Mouse (Mus musculus): ENCODE measurements around the gene Unc93a. TPM values are rescaled to one million over a fixed set of nuclear protein-coding genes. Genes with fewer than 3 reads are reported as not detected.
"Not testable (repeated sequence)": the region's sequence is repeated elsewhere in the genome, so short reads cannot be mapped to it uniquely, and the experiment has no call there.

Gene Unc93a
- not detected for total RNA-seq (2021)
- long read RNA-seq, experiment 1 = 0 reads
- long read RNA-seq, experiment 2 = 0 reads

- not testable (repeated sequence) for DNase-seq
Observed at GRCm38 (mm10) chr17:13131710-13132109, at the start of gene Unc93a. TSS of gene Unc93a (minus strand) at chr17:13131810.

DNA sequence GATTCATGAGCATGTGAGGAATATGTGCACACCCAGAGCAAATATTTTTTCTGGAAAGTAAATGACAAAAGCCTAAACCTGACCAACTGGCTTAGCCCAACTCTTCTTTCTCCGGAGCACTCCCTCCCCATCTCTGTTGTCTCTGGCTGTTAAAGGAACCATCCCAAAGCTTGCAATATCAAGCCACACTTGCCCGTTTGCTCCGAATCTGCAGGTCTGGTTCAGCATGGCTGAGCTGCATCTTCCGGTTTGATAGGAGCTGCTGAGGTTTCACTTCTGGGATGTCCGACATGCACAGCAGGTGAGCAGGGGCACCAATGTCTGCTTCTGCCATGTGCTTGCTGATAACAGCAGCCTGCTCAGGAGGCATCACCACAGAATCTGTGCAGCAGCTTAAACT, 48.9 kb upstream of the Unc93a start:
- DNase-seq = not testable (repeated sequence)

- DNase-seq = not testable (repeated sequence)
Observed at GRCm38 (mm10) chr17:13179021-13179420, 47.4 kb upstream of the Unc93a start.

GRCm38 (mm10) chr17:13177796-13178195, 46.2 kb upstream of the Unc93a start:
- not testable (repeated sequence) for DNase-seq

DNA sequence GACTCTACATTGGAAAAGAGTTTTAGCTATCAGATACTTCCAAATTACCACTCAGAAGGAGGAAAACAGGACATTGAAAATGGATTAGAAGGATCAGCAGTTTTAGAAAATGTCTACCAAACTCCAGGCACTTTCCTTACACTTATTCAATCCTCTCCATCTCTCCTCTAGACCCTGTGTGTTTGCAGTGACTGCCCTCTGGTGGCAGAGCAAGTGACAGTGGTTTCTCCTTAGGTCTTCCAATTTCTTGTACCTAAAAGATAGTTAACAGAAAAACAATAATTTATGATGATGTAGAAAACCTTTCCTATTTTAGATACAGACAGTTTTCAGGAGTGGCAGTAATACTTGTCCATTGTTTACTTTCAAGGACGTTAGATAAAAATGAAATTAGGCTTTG, 44.0 kb upstream of the Unc93a start:
- not testable (repeated sequence) for DNase-seq

- not testable (repeated sequence) for DNase-seq
Observed at GRCm38 (mm10) chr17:13174029-13174428, 42.4 kb upstream of the Unc93a start.

- not testable (repeated sequence) for DNase-seq
Observed at GRCm38 (mm10) chr17:13173578-13173977, 42.0 kb upstream of the Unc93a start.

GRCm38 (mm10) chr17:13146128-13146527, 14.5 kb upstream of the Unc93a start:
- DNase-seq = not testable (repeated sequence)

- not testable (repeated sequence) for DNase-seq
Observed at GRCm38 (mm10) chr17:13144580-13145215, 13.1 kb upstream of the Unc93a start.

GRCm38 (mm10) chr17:13142665-13143064, 11.1 kb upstream of the Unc93a start:
- DNase-seq = not testable (repeated sequence)

DNA sequence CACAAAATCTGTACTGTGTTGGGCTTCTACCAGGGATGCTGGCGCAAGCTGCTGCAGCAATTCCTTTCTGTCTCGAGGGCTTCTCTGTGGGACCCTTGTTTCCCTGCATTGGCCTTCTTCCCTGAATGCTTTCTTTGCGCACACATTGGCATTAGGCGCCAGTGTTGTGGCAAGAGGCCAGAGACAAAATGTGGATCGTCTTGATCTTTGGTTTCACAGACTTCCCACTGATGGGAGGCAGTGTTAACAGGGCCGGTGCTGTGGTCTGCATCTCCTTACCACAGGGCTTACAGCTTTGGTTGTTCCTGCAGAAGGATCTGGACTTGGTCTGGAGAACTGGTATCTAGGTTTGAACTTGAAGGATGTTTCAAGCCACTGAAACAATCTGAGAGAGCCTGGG, 3.7 kb upstream of the Unc93a start:
- not testable (repeated sequence) for DNase-seq

DNA sequence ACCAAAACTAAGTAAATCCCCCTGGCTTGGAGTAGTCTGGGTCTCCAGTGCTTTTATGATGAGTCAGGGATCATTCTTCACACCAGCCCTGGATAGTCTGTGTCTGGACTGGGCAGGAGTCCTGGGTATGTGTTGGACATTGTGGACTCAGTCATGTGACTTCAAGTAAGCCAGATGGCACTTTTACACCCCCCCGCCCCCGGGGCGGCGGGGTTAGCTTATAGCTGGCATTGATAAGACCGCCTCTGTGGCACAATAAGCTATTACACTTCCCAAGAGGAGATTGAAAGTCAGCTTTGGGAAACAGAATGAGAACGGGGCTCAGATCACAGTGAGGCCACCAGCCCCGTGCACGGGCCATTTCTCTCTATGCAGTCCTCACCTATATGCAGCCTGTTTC, 742 bp upstream of the Unc93a start:
- not testable (repeated sequence) for DNase-seq

GRCm38 (mm10) chr17:13129737-13130465, 1.7 kb downstream of the Unc93a start:
- not testable (repeated sequence) for DNase-seq

- not testable (repeated sequence) for DNase-seq
Observed at GRCm38 (mm10) chr17:13129324-13129723, 2.3 kb downstream of the Unc93a start.

DNA sequence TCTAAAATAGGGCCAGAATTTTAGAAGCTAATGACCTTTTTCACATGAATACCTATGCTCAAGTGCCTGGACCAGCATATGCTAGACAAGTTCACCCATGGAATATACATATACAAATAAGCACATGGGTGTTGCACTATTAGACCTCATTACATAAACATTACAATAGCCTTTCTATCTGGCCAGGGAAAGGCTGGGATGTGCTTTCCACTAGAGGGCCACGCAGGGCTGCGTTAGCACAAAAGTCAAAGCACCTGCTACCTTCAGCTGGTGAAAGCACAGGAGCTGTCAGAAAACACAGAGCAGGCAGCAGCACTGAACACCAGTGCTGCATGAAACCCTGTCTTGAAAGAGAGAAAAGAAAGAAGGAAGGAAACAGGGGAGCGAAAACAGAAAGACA, 7.4 kb downstream of the Unc93a start:
- not testable (repeated sequence) for DNase-seq

DNA sequence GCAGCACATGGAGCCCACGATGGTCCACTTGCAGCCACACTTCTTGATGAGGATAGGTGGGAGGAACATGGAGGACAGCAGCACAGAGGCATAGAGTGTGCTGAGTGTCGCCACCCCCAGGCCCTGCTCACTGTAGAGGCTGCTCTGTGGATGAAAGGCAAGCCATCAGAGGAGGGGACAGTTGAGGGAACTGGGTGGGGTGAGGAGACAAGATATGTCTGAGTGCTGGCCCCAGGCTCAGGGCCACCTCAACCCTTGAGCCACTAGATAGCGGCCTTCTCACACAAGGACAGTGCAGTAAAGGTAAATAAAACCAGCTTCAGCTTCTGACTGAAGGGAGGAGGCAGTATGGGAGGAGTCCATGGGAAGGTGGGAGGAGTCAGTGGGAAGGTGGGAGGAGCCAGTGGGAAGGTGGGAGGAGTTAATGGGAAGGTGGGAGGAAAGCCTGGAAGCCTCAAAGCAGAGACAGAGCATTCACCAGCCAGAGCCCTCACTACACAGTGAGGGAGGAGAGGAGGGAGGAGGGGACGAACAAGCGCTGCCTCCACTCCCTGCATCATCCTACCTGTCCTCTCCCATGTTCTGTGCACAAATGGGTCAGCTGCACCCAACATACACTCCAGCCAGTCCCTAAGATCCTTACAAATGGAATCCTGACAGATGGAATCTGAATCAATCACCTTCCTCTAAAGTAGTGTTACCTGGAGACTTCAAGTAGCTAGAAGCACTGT, 8.1 kb downstream of the Unc93a start:
- not testable (repeated sequence) for DNase-seq

DNA sequence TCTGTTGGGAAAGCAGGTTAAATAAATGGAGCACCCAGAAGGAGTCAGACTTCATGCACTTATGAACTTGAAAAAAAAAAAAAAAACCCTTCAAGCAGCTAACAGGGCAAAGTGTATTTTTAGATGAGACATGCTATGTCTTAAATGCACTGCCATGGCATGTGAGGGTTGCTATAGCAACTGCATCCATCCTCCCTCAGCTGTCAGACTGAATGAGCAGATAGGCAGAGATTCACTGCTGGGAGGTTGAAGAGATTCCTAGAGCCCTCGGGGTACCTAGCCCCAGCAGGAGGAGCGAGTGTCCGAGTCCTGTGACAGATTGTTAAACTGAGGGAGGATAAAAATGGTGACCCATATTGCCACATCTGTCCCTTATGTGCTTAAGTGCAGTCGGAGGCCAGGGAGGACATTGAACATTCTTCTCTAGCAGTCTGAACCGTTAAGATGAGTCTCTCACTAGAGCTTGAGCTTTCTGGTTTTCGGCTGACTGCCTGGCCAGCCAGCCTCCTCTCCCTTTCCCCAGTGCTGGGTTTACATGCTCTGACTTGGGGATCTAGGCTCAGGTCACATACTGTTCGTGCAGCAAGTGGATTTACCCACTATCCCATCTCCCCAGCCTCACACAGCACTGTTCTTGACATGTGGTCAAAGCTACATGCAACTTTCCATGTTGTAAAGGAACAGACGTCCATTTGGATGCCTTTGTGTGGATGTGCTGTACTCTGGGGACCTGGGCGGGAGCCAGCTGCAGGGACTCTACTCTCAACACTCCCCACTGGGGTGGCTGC, 18.9 kb downstream of the Unc93a start:
- DNase-seq = not testable (repeated sequence)

DNA sequence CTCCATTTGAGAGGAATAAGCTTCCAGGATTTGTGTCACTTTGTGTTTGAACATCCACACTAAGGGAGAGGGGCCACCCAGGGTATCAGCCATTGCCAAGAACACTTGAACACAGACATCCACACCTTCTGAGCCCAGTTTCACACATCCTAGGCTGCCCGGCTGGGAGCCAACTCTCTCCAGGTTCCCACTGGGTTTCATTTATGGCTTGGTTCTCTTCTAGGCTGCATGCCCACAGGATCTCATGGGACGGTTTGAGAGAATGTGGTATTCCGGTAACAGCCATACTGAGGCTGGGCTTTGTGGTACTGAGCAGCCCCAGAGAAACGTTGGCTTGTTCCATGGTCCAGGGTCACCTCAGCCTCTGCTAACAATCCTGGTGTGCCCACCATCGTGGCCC, 25.0 kb downstream of the Unc93a start:
- DNase-seq = not testable (repeated sequence)

DNA sequence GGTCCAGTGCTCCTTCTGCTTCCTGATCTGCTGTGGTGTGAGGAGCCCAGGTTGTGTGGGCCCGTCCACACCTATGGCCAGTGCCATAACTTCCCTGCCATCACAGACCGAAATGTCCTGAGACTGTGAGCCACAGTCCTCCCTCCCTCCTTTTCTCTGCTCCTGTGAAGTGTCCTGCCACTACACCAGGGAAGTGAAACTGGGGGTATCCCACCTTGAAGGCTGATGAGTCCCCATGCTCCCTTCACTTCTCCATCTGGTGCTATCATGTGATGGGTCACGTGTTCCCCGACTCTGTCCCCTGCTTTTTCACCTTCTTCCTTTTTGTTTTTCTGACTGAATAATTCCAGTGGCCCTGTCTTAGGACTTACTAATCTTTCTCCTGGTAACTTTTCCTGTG, 38.6 kb downstream of the Unc93a start:
- not testable (repeated sequence) for DNase-seq

GRCm38 (mm10) chr17:13092100-13092764, 39.4 kb downstream of the Unc93a start:
- DNase-seq = not testable (repeated sequence)

DNA sequence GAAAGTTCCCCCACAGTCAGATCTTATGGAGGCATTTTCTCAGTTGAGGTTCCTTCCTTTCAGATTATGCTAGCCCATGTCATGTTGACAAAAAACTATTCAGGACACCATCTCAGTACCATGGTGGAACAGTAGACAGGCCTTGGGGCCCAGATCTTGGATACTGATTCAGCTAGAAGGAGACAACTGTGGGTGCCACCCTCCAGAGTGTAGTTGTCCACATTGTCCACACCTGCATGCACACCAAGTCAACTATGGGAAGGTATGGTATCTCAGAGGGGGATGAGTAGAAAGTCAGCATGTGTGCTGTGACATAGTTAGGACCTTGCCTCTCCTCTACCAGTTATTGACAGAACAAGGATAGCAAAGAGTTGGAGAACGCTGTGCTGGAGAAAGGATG, 40.1 kb downstream of the Unc93a start:
- not testable (repeated sequence) for DNase-seq
